Mouse (Mus musculus) C2C12 (cell line): ENCODE data around the gene Aqp6. TPM values are rescaled to one million over a fixed set of nuclear protein-coding genes. Genes with fewer than 3 reads are reported as not detected.

ENCODE experiments used
- H3K27me3 ChIP-seq: one replicate; pipeline ENCODE4 v1.6.1; 2011; ENCODE audit not compliant: control insufficient read depth, insufficient read depth, insufficient read length
- H3K36me3 ChIP-seq: one replicate; pipeline ENCODE4 v1.6.1; 2011; ENCODE audit not compliant: control insufficient read depth, insufficient read depth
- H3K4me3 ChIP-seq: one replicate; pipeline ENCODE4 v1.5.1; 2011; ENCODE audit warnings: mild to moderate bottlenecking, control low read depth; ENCODE audit not compliant: poor library complexity, insufficient read depth, severe bottlenecking
- H3K79me2 ChIP-seq: one replicate; pipeline ENCODE4 v1.6.1; 2011; ENCODE audit not compliant: control insufficient read depth, insufficient read depth
- H3K79me3 ChIP-seq: one replicate; pipeline ENCODE4 v1.6.1; 2011; ENCODE audit warnings: low read depth, control low read depth
- H3ac ChIP-seq: one replicate; pipeline ENCODE3; 2011; ENCODE audit warnings: low read depth; ENCODE audit not compliant: control insufficient read depth, insufficient read length
- CEBPB ChIP-seq: IDR thresholded peaks from one replicate; pipeline ENCODE4 v1.6.1; 2011; ENCODE audit warnings: low read depth, mild to moderate bottlenecking, control low read depth, moderate library complexity
- CTCF ChIP-seq: IDR thresholded peaks from one replicate; pipeline ENCODE4 v1.5.1; 2011; ENCODE audit not compliant: control insufficient read depth, insufficient read depth, insufficient read length
- FOSL1 ChIP-seq: IDR thresholded peaks from one replicate; pipeline ENCODE4 v1.8.0; 2011; ENCODE audit warnings: mild to moderate bottlenecking, low read length; ENCODE audit not compliant: poor library complexity, insufficient read depth, severe bottlenecking
- MAX ChIP-seq: IDR thresholded peaks from one replicate; pipeline ENCODE4 v1.6.1; 2011; ENCODE audit warnings: mild to moderate bottlenecking, control low read depth
- MYOD1 ChIP-seq: IDR thresholded peaks from one replicate; pipeline ENCODE4 v1.6.1; 2011; ENCODE audit warnings: low read depth; ENCODE audit not compliant: control insufficient read depth, insufficient read length
- MYOG ChIP-seq: IDR thresholded peaks from one replicate; pipeline ENCODE4 v1.6.1; 2011; ENCODE audit not compliant: control insufficient read depth, insufficient read length; ENCODE audit errors: extremely low read depth
- USF1 ChIP-seq: IDR thresholded peaks from one replicate; pipeline ENCODE4 v1.6.1; 2011; ENCODE audit warnings: low read depth, mild to moderate bottlenecking, control low read depth, moderate library complexity
- polyA plus RNA-seq: library from polyadenylated mRNA; unstranded; fragments of >200 nt; fragmentation: generic; extraction: Trizol; gene quantifications from one replicate; pipeline ENCODE4 v1.2.1, GENCODE M21; 2012; ENCODE audit warnings: missing spikeins

Aqp6 gene
- polyA plus RNA-seq, 1 experiment = not detected

GRCm38 (mm10) chr15:99585741-99586140 is 15.5 kb upstream of the Aqp6 start:
- Histone ChIP-seq H3K79me2 (peaks cover 19% of the 10 kb centered on the region), H3K4me3 (peak overlapping the region; percentile 21), H3ac (no peak overlapping the region), H3K27me3 (no peaks in the 10 kb centered on the region), H3K79me3 (peaks cover 5% of the 10 kb centered on the region), H3K36me3 (no peaks in the 10 kb centered on the region)
- TF ChIP-seq CTCF (no peak), MYOD1 (peak; percentile 66), FOSL1 (peak; percentile 90), MYOG (no peak), MAX (peak; percentile 81), CEBPB (no peak), USF1 (no peak)

GRCm38 (mm10) chr15:99586525-99586924 is 14.7 kb upstream of the Aqp6 start:
- no peaks in the 10 kb centered on the region for H3K27me3 ChIP-seq
- H3K79me2 ChIP-seq = peaks cover 26% of the 10 kb centered on the region
- TF ChIP-seq USF1 = no peak
- no peak for TF ChIP-seq CTCF
- no peak for TF ChIP-seq MYOG
- TF ChIP-seq CEBPB = no peak
- no peak for TF ChIP-seq FOSL1
- no peak for TF ChIP-seq MAX
- TF ChIP-seq MYOD1 = no peak
- H3K79me3 ChIP-seq = peaks cover 9% of the 10 kb centered on the region
- no peak overlapping the region for H3ac ChIP-seq
- no peaks in the 10 kb centered on the region for H3K36me3 ChIP-seq
- no peak overlapping the region for H3K4me3 ChIP-seq

GRCm38 (mm10) chr15:99589237-99589636 is 12.0 kb upstream of the Aqp6 start:
- Histone ChIP-seq H3K36me3 (peaks cover 20% of the 10 kb centered on the region), H3K79me3 (peaks cover 37% of the 10 kb centered on the region), H3K27me3 (no peaks in the 10 kb centered on the region), H3K79me2 (peaks cover 53% of the 10 kb centered on the region), H3K4me3 (peak overlapping the region; percentile 59), H3ac (no peak overlapping the region)
- TF ChIP-seq CTCF (no peak), MAX (peak; percentile 60), CEBPB (no peak), FOSL1 (no peak), USF1 (no peak), MYOG (no peak), MYOD1 (no peak)

GRCm38 (mm10) chr15:99589704-99590103 is 11.5 kb upstream of the Aqp6 start:
- Histone ChIP-seq H3K27me3 (no peaks in the 10 kb centered on the region), H3K36me3 (peaks cover 25% of the 10 kb centered on the region), H3K79me2 (peaks cover 57% of the 10 kb centered on the region), H3K79me3 (peaks cover 39% of the 10 kb centered on the region), H3K4me3 (peak overlapping the region; percentile 59), H3ac (no peak overlapping the region)
- no peak for TF ChIP-seq CEBPB
- no peak for TF ChIP-seq CTCF
- TF ChIP-seq MAX = no peak
- no peak for TF ChIP-seq FOSL1

- H3K4me3 ChIP-seq = peak within 1 kb of the TSS; percentile 59
- peaks cover 66% of the 10 kb centered on the region for H3K79me2 ChIP-seq
- TF ChIP-seq MAX = peak; percentile 44
- TF ChIP-seq FOSL1 = no peak
- TF ChIP-seq USF1 = peak; percentile 74
- H3K27me3 ChIP-seq = no peaks in the 10 kb centered on the region
- H3K36me3 ChIP-seq = peaks cover 33% of the 10 kb centered on the region
- H3K79me3 ChIP-seq = peaks cover 39% of the 10 kb centered on the region
- H3ac ChIP-seq = peak within 1 kb of the TSS; percentile 54
These were observed 10.6 kb upstream of the Aqp6 start, which contains the start of gene Aqp5 for GRCm38 (mm10) chr15:99590429-99591084. Gene Aqp5, plus strand, starts transcription at chr15:99590782.

- TF ChIP-seq CTCF (no peak), USF1 (no peak), CEBPB (no peak), MYOD1 (no peak), MAX (no peak), MYOG (no peak), FOSL1 (no peak)
- Histone ChIP-seq H3K4me3 (peak overlapping the region; percentile 59), H3ac (no peak overlapping the region), H3K27me3 (no peaks in the 10 kb centered on the region), H3K79me2 (peaks cover 67% of the 10 kb centered on the region), H3K79me3 (peaks cover 39% of the 10 kb centered on the region), H3K36me3 (peaks cover 37% of the 10 kb centered on the region)
These were observed 9.0 kb upstream of the Aqp6 start for GRCm38 (mm10) chr15:99592177-99592576.
